Mouse (Mus musculus): ENCODE measurements around the gene Ltbp1.

DNA sequence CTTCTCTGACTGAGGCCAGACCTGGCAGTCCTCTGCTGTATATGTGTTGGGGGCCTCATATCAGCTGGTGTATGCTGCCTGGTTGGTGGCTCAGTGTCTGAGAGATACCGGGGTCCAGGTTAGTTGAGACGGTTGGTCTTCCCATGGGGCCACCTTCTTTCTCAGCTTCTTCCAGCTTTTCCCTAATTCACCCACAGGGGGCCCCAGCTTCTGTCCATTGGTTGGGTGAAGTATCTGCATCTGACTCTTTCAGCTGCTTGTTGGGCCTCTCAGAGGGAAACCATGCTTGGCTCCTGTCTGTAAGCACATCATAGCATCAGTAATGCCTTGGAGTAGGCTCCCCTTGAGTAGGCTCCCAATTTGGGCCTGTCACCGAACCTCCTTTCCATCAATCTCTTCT lies 41.5 kb upstream of the Ltbp1 start:
- TF ChIP-seq CTCF (IDR thresholded peaks at IDR 0.05; ENCODE audit: insufficient read depth, low read depth, low read length) (no peak), POLR2A (IDR thresholded peaks at IDR 0.05; ENCODE audit: insufficient read depth, low read depth, low read length) (no peak)

Data from olfactory bulb, adult 2 months (tissue).